Mouse (Mus musculus): ENCODE data around the gene Evx2. TPM values are rescaled to one million over a fixed set of nuclear protein-coding genes. Genes with fewer than 3 reads are reported as not detected.

The Evx2 gene
- polyA plus RNA-seq, 1 experiment, result 0.02 TPM

GRCm38 (mm10) chr2:74654743-74655419 lies 4.5 kb downstream of the Evx2 start:
- H3K4me1 ChIP-seq (ENCODE audit: control insufficient read depth, insufficient read depth, low read length), result peaks cover 11% of the 10 kb centered on the region
- H3K4me3 ChIP-seq (ENCODE audit: control insufficient read depth, low read depth, low read length), result no peak overlapping the region; the same call in 1 of the 2 replicates
- H3K36me3 ChIP-seq (ENCODE audit: control insufficient read depth, insufficient read depth, low read length), result no peaks in the 10 kb centered on the region
- H3K27me3 ChIP-seq (ENCODE audit: control insufficient read depth, insufficient read depth, low read length), result peaks cover 11% of the 10 kb centered on the region
- H3K27ac ChIP-seq (ENCODE audit: control insufficient read depth, insufficient read depth, low read depth, low read length), result no peak overlapping the region
- TF ChIP-seq POLR2A (IDR thresholded peaks at IDR 0.05; ENCODE audit: control insufficient read depth, low read depth, low read length) (no peak), CTCF (IDR thresholded peaks at IDR 0.05; ENCODE audit: control insufficient read depth, insufficient read depth, insufficient replicate concordance, low read depth, low read length) (no peak)

GRCm38 (mm10) chr2:74653781-74654535 lies 5.4 kb downstream of the Evx2 start:
- TF ChIP-seq POLR2A (IDR thresholded peaks at IDR 0.05; ENCODE audit: control insufficient read depth, low read depth, low read length) (no peak), CTCF (IDR thresholded peaks at IDR 0.05; ENCODE audit: control insufficient read depth, insufficient read depth, insufficient replicate concordance, low read depth, low read length) (no peak)
- H3K27me3 ChIP-seq (ENCODE audit: control insufficient read depth, insufficient read depth, low read length), result peaks cover 11% of the 10 kb centered on the region

GRCm38 (mm10) chr2:74652996-74653340 lies 6.4 kb downstream of the Evx2 start:
- H3K4me3 ChIP-seq (ENCODE audit: control insufficient read depth, low read depth, low read length), result no peak overlapping the region
- H3K27ac ChIP-seq (ENCODE audit: control insufficient read depth, insufficient read depth, low read depth, low read length), result no peak overlapping the region
- no peak for TF ChIP-seq CTCF (IDR thresholded peaks at IDR 0.05; ENCODE audit: control insufficient read depth, insufficient read depth, insufficient replicate concordance, low read depth, low read length)
- no peak for TF ChIP-seq POLR2A (IDR thresholded peaks at IDR 0.05; ENCODE audit: control insufficient read depth, low read depth, low read length)
- H3K27me3 ChIP-seq (ENCODE audit: control insufficient read depth, insufficient read depth, low read length), result peaks cover 6% of the 10 kb centered on the region
- H3K36me3 ChIP-seq (ENCODE audit: control insufficient read depth, insufficient read depth, low read length), result no peaks in the 10 kb centered on the region
- H3K4me1 ChIP-seq (ENCODE audit: control insufficient read depth, insufficient read depth, low read length), result peaks cover 7% of the 10 kb centered on the region

More at GRCm38 (mm10) chr2:74653781-74654535, 5.4 kb downstream of the Evx2 start:
- Histone ChIP-seq H3K27ac (ENCODE audit: control insufficient read depth, insufficient read depth, low read depth, low read length) (no peak overlapping the region), H3K4me1 (ENCODE audit: control insufficient read depth, insufficient read depth, low read length) (peaks cover 11% of the 10 kb centered on the region), H3K4me3 (ENCODE audit: control insufficient read depth, low read depth, low read length) (no peak overlapping the region), H3K36me3 (ENCODE audit: control insufficient read depth, insufficient read depth, low read length) (no peaks in the 10 kb centered on the region)

GRCm38 (mm10) chr2:74647082-74647864 lies 12.1 kb downstream of the Evx2 start:
- TF ChIP-seq CTCF (IDR thresholded peaks at IDR 0.05; ENCODE audit: control insufficient read depth, insufficient read depth, insufficient replicate concordance, low read depth, low read length) (no peak), POLR2A (IDR thresholded peaks at IDR 0.05; ENCODE audit: control insufficient read depth, low read depth, low read length) (no peak)
- no peaks in the 10 kb centered on the region for H3K4me1 ChIP-seq (ENCODE audit: control insufficient read depth, insufficient read depth, low read length)
- H3K36me3 ChIP-seq (ENCODE audit: control insufficient read depth, insufficient read depth, low read length), result no peaks in the 10 kb centered on the region
- no peak overlapping the region for H3K4me3 ChIP-seq (ENCODE audit: control insufficient read depth, low read depth, low read length)
- H3K27ac ChIP-seq (ENCODE audit: control insufficient read depth, insufficient read depth, low read depth, low read length), result no peak overlapping the region
- no peaks in the 10 kb centered on the region for H3K27me3 ChIP-seq (ENCODE audit: control insufficient read depth, insufficient read depth, low read length)

- H3K4me1 ChIP-seq (ENCODE audit: control insufficient read depth, insufficient read depth, low read length), result no peaks in the 10 kb centered on the region
- H3K27ac ChIP-seq (ENCODE audit: control insufficient read depth, insufficient read depth, low read depth, low read length), result no peak overlapping the region
- no peak overlapping the region for H3K4me3 ChIP-seq (ENCODE audit: control insufficient read depth, low read depth, low read length)
- no peaks in the 10 kb centered on the region for H3K27me3 ChIP-seq (ENCODE audit: control insufficient read depth, insufficient read depth, low read length)
- H3K36me3 ChIP-seq (ENCODE audit: control insufficient read depth, insufficient read depth, low read length), result no peaks in the 10 kb centered on the region
- no peak for TF ChIP-seq CTCF (IDR thresholded peaks at IDR 0.05; ENCODE audit: control insufficient read depth, insufficient read depth, insufficient replicate concordance, low read depth, low read length)
- TF ChIP-seq POLR2A (IDR thresholded peaks at IDR 0.05; ENCODE audit: control insufficient read depth, low read depth, low read length), result no peak
Measured at GRCm38 (mm10) chr2:74645631-74646030, 13.7 kb downstream of the Evx2 start.

- Histone ChIP-seq H3K27ac (ENCODE audit: control insufficient read depth, insufficient read depth, low read depth, low read length) (no peak overlapping the region), H3K27me3 (ENCODE audit: control insufficient read depth, insufficient read depth, low read length) (no peaks in the 10 kb centered on the region), H3K4me3 (ENCODE audit: control insufficient read depth, low read depth, low read length) (no peak overlapping the region), H3K4me1 (ENCODE audit: control insufficient read depth, insufficient read depth, low read length) (peaks cover 2% of the 10 kb centered on the region; the same call in 1 of the 2 replicates), H3K36me3 (ENCODE audit: control insufficient read depth, insufficient read depth, low read length) (no peaks in the 10 kb centered on the region)
- no peak for TF ChIP-seq CTCF (IDR thresholded peaks at IDR 0.05; ENCODE audit: control insufficient read depth, insufficient read depth, insufficient replicate concordance, low read depth, low read length)
- no peak for TF ChIP-seq POLR2A (IDR thresholded peaks at IDR 0.05; ENCODE audit: control insufficient read depth, low read depth, low read length)
Measured at GRCm38 (mm10) chr2:74642431-74642830, 16.9 kb downstream of the Evx2 start.

GRCm38 (mm10) chr2:74635412-74635811 lies 23.9 kb downstream of the Evx2 start:
- Histone ChIP-seq H3K36me3 (ENCODE audit: control insufficient read depth, insufficient read depth, low read length) (no peaks in the 10 kb centered on the region), H3K4me1 (ENCODE audit: control insufficient read depth, insufficient read depth, low read length) (peaks cover 4% of the 10 kb centered on the region), H3K27ac (ENCODE audit: control insufficient read depth, insufficient read depth, low read depth, low read length) (no peak overlapping the region), H3K4me3 (ENCODE audit: control insufficient read depth, low read depth, low read length) (no peak overlapping the region), H3K27me3 (ENCODE audit: control insufficient read depth, insufficient read depth, low read length) (no peaks in the 10 kb centered on the region)
- TF ChIP-seq POLR2A (IDR thresholded peaks at IDR 0.05; ENCODE audit: control insufficient read depth, low read depth, low read length) (no peak), CTCF (IDR thresholded peaks at IDR 0.05; ENCODE audit: control insufficient read depth, insufficient read depth, insufficient replicate concordance, low read depth, low read length) (no peak)

Data from testis, adult 2 months (tissue).